Mouse (Mus musculus): ENCODE measurements around the gene Prkab1. TPM values are rescaled to one million over a fixed set of nuclear protein-coding genes. Genes with fewer than 3 reads are reported as not detected.

Prkab1 gene
- 74.6 and 85.1 TPM in 2 replicates for polyA plus RNA-seq (2015; fragmentation: Nextera tagmentation; extraction: Ambion mirVana)

DNA sequence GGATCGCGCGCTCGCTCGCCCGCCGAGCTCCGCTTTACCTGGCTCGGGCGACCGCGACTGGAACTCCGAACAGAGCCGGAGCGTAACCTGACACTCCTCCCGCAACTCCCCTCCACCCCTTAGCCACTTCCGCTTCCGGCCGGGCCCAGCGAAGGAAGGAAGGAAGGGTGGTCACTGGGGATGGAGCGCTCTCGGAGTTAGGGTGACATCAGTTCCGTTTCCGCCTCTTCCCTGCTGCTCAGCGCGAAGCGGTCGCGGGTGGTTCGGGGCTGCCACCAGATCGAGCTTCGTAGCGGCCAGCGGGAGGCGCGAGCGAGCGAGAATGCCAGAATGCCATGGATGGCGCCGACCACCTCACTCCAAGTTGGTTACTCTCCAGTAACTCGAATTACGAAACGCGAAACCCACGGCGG, at the start of gene Prkab1:
Gene Prkab1 (minus strand): TSS at position 182 of the 413 bp plus-strand sequence.
- peak within 1 kb of the TSS; percentile 86 for H3K9ac ChIP-seq
- peak within 1 kb of the TSS; percentile 96 for H3K27ac ChIP-seq
- H3K4me3 ChIP-seq (replicated peaks) = peak within 1 kb of the TSS; percentile 93
- ATAC-seq (replicated peaks; ENCODE audit: low FRiP score) = peak; percentile 97
- no peaks in the 10 kb centered on the region for H3K9me3 ChIP-seq (replicated peaks)
- peaks cover 33% of the 10 kb centered on the region for H3K36me3 ChIP-seq
- peaks cover 33% of the 10 kb centered on the region for H3K4me1 ChIP-seq
- no peaks in the 10 kb centered on the region for H3K27me3 ChIP-seq
- peak within 1 kb of the TSS; percentile 88 for H3K4me2 ChIP-seq
- WGBS = under 1% methylated on average over 46 of the region's 46 CpGs

DNA sequence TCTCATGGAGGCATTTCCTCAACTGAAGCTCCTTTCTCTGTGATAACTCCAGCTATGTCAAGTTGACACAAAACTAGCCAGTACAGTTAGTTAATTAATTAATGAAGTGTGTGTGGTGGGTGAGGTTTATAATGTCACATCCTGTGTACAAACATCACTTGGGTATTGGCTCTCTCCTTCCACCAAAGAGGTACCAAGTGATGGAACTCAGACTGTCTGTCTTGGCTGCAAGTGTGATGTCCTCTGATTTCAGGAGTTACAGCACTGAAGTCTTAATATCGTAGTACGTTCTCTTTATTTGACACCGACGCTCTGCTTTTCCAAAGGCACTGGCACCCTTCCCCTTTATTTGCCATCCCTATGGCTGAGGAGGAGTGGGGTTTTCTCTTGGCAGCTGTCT, 45.3 kb upstream of the Prkab1 start:
- H3K27me3 ChIP-seq = no peaks in the 10 kb centered on the region
- H3K4me3 ChIP-seq (replicated peaks) = no peak overlapping the region
- H3K27ac ChIP-seq = no peak overlapping the region
- H3K4me2 ChIP-seq = no peak overlapping the region
- no peaks in the 10 kb centered on the region for H3K4me1 ChIP-seq
- no peak for ATAC-seq (replicated peaks; ENCODE audit: low FRiP score)
- no peaks in the 10 kb centered on the region for H3K36me3 ChIP-seq
- H3K9ac ChIP-seq = no peak overlapping the region
- 92% methylated on average over 4 of the region's 4 CpGs for WGBS
- H3K9me3 ChIP-seq (replicated peaks) = no peaks in the 10 kb centered on the region

DNA sequence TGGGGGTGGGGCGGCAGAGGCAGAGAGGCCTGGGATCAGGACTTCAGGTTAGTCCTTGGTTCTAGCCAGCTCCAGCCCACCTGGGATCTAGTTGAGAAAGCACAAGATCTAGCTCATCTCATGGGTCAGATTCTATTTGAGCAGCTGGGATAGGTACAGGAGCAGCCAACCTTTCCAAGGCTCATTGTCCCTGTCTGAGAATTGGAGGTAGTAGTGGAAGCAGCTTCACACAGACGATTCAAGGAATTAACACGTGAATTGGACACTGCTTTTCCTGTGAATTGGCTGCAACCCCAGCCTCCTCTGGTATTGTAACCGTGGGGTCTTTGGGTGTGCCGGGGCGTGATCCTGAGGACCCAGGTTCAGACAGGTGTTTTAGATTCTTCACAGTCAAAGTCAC, 28.5 kb upstream of the Prkab1 start:
- no peak for ATAC-seq (replicated peaks; ENCODE audit: low FRiP score)

DNA sequence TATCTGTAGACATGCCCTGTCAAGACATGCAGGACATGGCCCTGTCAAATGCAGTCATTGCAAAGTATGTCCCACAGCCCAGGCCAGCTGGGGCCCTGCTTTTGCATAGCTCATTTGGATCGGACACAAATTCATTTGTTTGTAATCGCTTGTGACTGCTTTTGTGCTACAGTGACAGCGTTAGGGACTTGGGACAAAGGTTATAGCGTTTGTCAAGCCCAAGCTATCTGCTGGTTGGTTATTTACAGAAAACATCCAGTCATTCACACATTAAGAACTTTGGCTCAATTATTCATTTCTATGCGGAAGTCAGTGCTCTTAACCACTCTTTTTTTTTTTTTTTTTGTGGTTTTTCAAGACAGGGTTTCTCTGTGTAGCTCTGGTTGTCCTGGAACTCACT, 27.9 kb upstream of the Prkab1 start:
- no peaks in the 10 kb centered on the region for H3K27me3 ChIP-seq
- no peak overlapping the region for H3K4me2 ChIP-seq
- no peaks in the 10 kb centered on the region for H3K4me1 ChIP-seq
- no peak overlapping the region for H3K27ac ChIP-seq
- no peak overlapping the region for H3K4me3 ChIP-seq (replicated peaks)
- H3K9ac ChIP-seq = no peak overlapping the region
- H3K36me3 ChIP-seq = no peaks in the 10 kb centered on the region
- no peaks in the 10 kb centered on the region for H3K9me3 ChIP-seq (replicated peaks)
- no peak for ATAC-seq (replicated peaks; ENCODE audit: low FRiP score)
- WGBS = 86% methylated on average over 5 of the region's 5 CpGs

More for the DNA sequence above, 28.5 kb upstream of the Prkab1 start:
- Histone ChIP-seq H3K9ac (no peak overlapping the region), H3K4me2 (no peak overlapping the region), H3K36me3 (no peaks in the 10 kb centered on the region), H3K4me1 (no peaks in the 10 kb centered on the region), H3K9me3 (replicated peaks) (no peaks in the 10 kb centered on the region), H3K4me3 (replicated peaks) (no peak overlapping the region), H3K27ac (no peak overlapping the region), H3K27me3 (no peaks in the 10 kb centered on the region)
- WGBS = 59% methylated on average over 6 of the region's 6 CpGs

DNA sequence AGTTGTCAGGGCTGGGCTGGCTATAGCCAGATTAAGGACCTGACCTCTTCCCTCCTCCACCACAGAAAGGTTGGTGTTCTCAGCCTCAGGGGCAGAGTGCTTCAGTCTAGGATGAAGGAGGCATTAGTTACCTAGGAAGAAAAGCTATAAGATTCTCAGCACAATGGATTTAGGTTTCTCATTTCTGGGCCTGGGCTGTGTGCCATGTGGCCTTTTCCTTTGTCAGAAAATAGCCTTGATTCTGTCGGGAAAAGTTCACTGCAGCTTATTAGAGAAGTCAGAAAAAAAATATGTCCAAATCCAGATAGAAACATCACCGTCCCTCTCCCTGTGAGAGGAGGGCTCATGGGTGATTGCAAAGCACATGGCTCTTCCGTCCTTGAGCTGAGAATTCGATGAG, 25.5 kb upstream of the Prkab1 start:
- Histone ChIP-seq H3K36me3 (no peaks in the 10 kb centered on the region), H3K4me2 (no peak overlapping the region), H3K27ac (no peak overlapping the region), H3K9me3 (replicated peaks) (no peaks in the 10 kb centered on the region), H3K4me3 (replicated peaks) (no peak overlapping the region), H3K4me1 (no peaks in the 10 kb centered on the region), H3K9ac (no peak overlapping the region), H3K27me3 (no peaks in the 10 kb centered on the region)
- ATAC-seq (replicated peaks; ENCODE audit: low FRiP score) = no peak
- 71% methylated on average over 4 of the region's 4 CpGs for WGBS

DNA sequence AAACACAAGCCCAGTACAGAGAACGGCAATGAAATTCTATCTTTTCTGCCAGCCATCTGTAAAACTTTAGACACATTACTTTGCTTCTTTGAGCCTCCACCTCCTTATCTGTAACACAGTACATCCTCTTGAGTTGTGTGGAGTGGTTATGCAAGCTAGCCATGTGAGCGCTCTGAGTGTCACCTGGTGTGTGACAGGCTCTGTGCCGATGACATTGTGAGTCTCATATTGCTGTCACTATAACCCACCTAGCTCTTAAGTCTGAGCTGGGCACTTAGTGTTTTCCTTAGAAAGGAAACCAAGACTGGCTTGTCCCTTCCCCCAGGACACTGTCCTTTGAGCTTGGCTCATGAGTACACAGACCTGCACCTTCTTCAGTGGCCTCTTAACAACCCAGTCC, 24.0 kb upstream of the Prkab1 start:
- no peak for ATAC-seq (replicated peaks; ENCODE audit: low FRiP score)

DNA sequence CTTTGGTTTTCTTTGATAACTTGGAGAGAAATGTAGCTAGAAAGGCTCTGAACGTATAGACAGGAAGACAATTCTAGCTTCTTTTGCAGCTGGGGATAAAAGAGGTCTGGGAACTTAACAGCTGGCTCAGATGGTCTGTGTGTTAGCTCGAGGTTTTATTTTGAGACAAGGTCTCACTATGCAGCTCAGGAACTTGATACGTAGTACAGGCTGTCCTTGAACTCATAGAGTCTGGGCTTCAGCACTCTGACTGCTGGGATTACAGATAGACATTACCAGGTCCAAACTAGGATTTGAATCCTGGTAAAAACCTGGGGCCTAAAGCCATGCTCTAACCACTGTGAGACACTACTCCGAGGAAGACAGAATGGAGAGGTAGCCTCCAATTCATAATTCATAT, 21.9 kb upstream of the Prkab1 start:
- Histone ChIP-seq H3K9me3 (replicated peaks) (no peaks in the 10 kb centered on the region), H3K4me2 (no peak overlapping the region), H3K4me1 (no peaks in the 10 kb centered on the region), H3K27ac (no peak overlapping the region), H3K27me3 (no peaks in the 10 kb centered on the region), H3K36me3 (no peaks in the 10 kb centered on the region), H3K4me3 (replicated peaks) (no peak overlapping the region), H3K9ac (no peak overlapping the region)
- no peak for ATAC-seq (replicated peaks; ENCODE audit: low FRiP score)
- WGBS = 79% methylated on average over 4 of the region's 4 CpGs

More for the DNA sequence above, 24.0 kb upstream of the Prkab1 start:
- Histone ChIP-seq H3K4me2 (no peak overlapping the region), H3K36me3 (no peaks in the 10 kb centered on the region), H3K9ac (no peak overlapping the region), H3K27ac (no peak overlapping the region), H3K27me3 (no peaks in the 10 kb centered on the region), H3K4me1 (no peaks in the 10 kb centered on the region), H3K4me3 (replicated peaks) (no peak overlapping the region), H3K9me3 (replicated peaks) (no peaks in the 10 kb centered on the region)
- WGBS = 87% methylated on average over 3 of the region's 3 CpGs

DNA sequence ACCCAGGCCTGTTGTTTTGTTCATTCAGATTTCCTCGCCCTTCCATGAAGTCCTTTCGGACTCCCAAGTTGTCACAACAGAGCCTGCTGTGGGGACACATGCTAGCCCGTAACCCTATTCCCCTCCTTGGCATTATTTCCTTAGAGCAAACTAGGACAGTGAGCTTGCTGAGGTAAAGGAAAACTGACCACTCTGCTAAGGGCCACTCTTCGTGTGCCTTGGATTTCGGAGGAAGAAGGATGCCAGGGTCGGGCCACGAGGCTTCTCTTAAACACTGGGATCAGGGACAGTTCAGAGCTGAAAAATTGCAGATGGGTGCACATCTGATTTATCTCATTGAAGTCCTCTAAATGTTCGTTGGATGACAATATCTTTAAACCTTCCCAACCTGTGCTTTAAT, 21.3 kb upstream of the Prkab1 start:
- Histone ChIP-seq H3K4me3 (replicated peaks) (no peak overlapping the region), H3K36me3 (no peaks in the 10 kb centered on the region), H3K4me2 (no peak overlapping the region), H3K4me1 (no peaks in the 10 kb centered on the region), H3K27ac (no peak overlapping the region), H3K27me3 (peaks cover 2% of the 10 kb centered on the region), H3K9ac (no peak overlapping the region), H3K9me3 (replicated peaks) (no peaks in the 10 kb centered on the region)
- WGBS = 85% methylated on average over 8 of the region's 8 CpGs
- no peak for ATAC-seq (replicated peaks; ENCODE audit: low FRiP score)

DNA sequence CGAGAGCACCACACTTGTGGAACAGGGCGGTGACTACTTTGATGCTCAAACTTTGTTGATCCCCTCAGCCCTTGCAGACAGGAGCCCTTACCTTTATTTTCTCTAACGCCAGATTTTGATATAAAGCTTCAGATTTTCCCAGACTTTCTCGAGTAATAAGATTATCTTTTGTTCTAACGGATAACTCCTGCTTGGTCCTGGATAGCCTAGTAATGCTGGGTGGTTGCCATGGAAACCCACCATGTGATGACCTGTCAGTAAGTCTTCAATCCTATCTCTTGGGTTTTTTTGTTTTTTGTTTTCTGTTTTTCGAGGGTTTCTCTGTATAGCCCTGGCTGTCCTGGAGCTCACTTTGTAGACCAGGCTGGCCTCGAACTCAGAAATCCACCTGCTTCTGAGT, 17.9 kb upstream of the Prkab1 start:
- 76% methylated on average over 7 of the region's 7 CpGs for WGBS
- no peak overlapping the region for H3K4me3 ChIP-seq (replicated peaks)
- 0 out of 2 replicates have a peak, but pooled peaks cover 4% of the 10 kb centered on the region for H3K4me1 ChIP-seq
- no peak for ATAC-seq (replicated peaks; ENCODE audit: low FRiP score)
- H3K4me2 ChIP-seq = no peak overlapping the region
- H3K27me3 ChIP-seq = peaks cover 6% of the 10 kb centered on the region
- H3K9ac ChIP-seq = no peak overlapping the region
- H3K27ac ChIP-seq = no peak overlapping the region
- no peaks in the 10 kb centered on the region for H3K36me3 ChIP-seq
- no peaks in the 10 kb centered on the region for H3K9me3 ChIP-seq (replicated peaks)

DNA sequence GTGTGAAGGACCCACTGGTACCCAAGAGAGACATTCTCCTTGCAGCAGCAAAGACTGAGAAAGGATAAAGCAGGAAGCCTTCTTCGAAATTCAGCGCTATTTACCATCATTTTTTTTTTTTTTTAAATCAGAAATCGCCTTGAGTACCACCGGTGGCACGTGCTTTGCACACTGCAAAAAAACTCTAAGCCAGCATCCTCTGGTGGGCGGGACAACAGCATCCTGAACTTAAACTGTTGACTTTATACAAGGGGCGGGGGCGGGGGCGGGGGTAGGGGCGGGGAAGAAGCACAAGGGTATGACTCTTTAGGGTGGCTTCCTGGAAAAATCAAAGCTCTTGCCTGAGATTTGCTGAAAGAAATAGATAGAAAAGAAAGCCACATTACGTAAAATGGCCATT, 15.4 kb upstream of the Prkab1 start:
- no peak for ATAC-seq (replicated peaks; ENCODE audit: low FRiP score)
- H3K27ac ChIP-seq = no peak overlapping the region
- H3K4me2 ChIP-seq = peak overlapping the region; percentile 43
- 0 out of 2 replicates have a peak, but pooled peaks cover 4% of the 10 kb centered on the region for H3K4me1 ChIP-seq
- H3K36me3 ChIP-seq = no peaks in the 10 kb centered on the region
- WGBS = 19% methylated on average over 11 of the region's 11 CpGs
- no peak overlapping the region for H3K9ac ChIP-seq
- peaks cover 13% of the 10 kb centered on the region for H3K27me3 ChIP-seq
- peak overlapping the region; percentile 11 for H3K4me3 ChIP-seq (replicated peaks)
- H3K9me3 ChIP-seq (replicated peaks) = no peaks in the 10 kb centered on the region

DNA sequence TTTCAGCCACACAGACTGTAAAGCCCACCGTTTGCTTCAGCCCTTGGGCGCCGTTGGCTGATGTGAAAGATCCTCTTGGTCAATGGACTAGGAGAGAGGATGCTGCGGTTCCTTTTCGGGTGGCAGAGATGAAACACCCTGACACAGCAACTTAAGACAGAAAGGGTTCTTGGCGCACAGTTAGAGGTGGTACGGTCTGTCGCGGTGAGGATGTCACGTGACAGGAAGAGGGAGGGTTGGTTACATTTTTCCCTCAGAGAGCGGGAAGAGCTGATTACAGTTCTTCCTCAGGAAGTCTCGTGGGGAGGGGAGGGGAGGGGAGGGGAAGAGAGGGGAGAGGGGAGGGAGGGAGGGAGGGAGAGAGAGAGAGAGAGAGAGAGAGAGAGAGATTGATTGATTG, 13.4 kb upstream of the Prkab1 start:
- Histone ChIP-seq H3K4me2 (no peak overlapping the region), H3K9me3 (replicated peaks) (no peaks in the 10 kb centered on the region), H3K36me3 (no peaks in the 10 kb centered on the region), H3K4me1 (0 out of 2 replicates have a peak, but pooled peaks cover 4% of the 10 kb centered on the region), H3K4me3 (replicated peaks) (no peak overlapping the region), H3K27ac (no peak overlapping the region), H3K9ac (no peak overlapping the region), H3K27me3 (peaks cover 13% of the 10 kb centered on the region)
- ATAC-seq (replicated peaks; ENCODE audit: low FRiP score) = no peak
- 60% methylated on average over 12 of the region's 12 CpGs for WGBS

DNA sequence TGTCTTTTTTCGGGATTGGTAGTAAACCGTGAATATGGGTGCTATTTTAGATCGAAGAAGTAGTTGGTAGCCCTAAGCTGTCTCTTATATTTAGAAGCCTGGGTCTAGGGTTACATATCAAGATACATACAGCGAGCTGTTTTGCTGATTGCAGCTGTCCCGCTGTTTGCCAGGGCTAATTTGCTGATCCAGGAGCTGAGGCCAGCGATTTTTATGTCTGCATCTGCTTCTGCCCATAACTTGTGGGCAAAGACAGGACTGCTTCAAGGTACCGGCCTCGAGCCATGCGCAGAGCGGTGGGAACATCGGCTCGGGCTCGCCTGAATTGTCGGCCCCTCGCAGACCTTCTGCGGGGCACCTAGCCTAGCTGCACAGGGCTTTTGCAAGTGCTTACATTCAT, 12.2 kb upstream of the Prkab1 start:
- H3K4me2 ChIP-seq = no peak overlapping the region
- no peaks in the 10 kb centered on the region for H3K9me3 ChIP-seq (replicated peaks)
- no peak for ATAC-seq (replicated peaks; ENCODE audit: low FRiP score)
- H3K27me3 ChIP-seq = peaks cover 13% of the 10 kb centered on the region
- H3K4me3 ChIP-seq (replicated peaks) = no peak overlapping the region
- no peak overlapping the region for H3K9ac ChIP-seq
- no peak overlapping the region for H3K27ac ChIP-seq
- H3K36me3 ChIP-seq = no peaks in the 10 kb centered on the region
- 0 out of 2 replicates have a peak, but pooled peaks cover 4% of the 10 kb centered on the region for H3K4me1 ChIP-seq
- WGBS = 63% methylated on average over 16 of the region's 16 CpGs

DNA sequence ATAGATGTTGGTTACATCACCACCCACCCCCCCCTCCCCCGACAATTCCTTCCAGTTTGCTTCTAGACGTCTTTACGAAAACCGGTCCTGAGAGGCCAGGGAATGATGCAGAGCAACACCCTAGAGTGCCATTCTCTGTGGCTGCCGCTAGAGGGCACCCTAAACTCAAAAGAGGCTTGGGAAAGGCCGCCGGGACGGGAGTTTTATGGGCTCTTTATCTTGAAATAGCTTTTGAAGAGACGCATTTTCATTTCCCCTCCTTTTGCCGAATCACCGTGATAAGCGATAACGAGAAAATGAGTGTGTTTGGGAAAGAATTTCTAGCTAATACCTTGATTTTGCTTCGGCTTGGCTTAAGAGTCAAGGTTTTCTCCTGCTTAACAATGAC, 6.9 kb upstream of the Prkab1 start:
- peak overlapping the region; percentile 48 for H3K4me2 ChIP-seq
- ATAC-seq (replicated peaks; ENCODE audit: low FRiP score) = no peak
- H3K4me3 ChIP-seq (replicated peaks) = no peak overlapping the region
- 4% methylated on average over 14 of the region's 14 CpGs for WGBS
- no peak overlapping the region for H3K9ac ChIP-seq
- H3K36me3 ChIP-seq = no peaks in the 10 kb centered on the region
- no peak overlapping the region for H3K27ac ChIP-seq
- peaks cover 7% of the 10 kb centered on the region for H3K4me1 ChIP-seq
- 0 out of 2 replicates have a peak, but pooled peaks cover 2% of the 10 kb centered on the region for H3K27me3 ChIP-seq
- no peaks in the 10 kb centered on the region for H3K9me3 ChIP-seq (replicated peaks)

All from kidney, embryonic 15.5 days (tissue).